Mouse (Mus musculus): ENCODE results near the gene Galt. TPM values are rescaled to one million over a fixed set of nuclear protein-coding genes. Genes with fewer than 3 reads are reported as not detected.

Gene Galt
- total and polyA plus RNA-seq, 2 experiments from 2014 or later: 69.8 to 95.0 TPM

Other genes starting within 250 kb of the Galt start
- gene 1110017D15Rik, start 237.9 kb upstream of the Galt start, total RNA-seq (2014; rRNA removed; ENCODE audit: low replicate concordance): not detected in 2 replicates
- gene 1110017D15Rik, start 237.9 kb upstream of the Galt start, polyA plus RNA-seq (2015; fragmentation: Nextera tagmentation; extraction: Ambion mirVana): 0.18 and 1.0 TPM in 2 replicates
- gene Fam219a, start 185.7 kb upstream of the Galt start, total RNA-seq (2014; rRNA removed; ENCODE audit: low replicate concordance): 4.0 and 10.7 TPM in 2 replicates
- 2.3 and 3.1 TPM in 2 replicates for gene Fam219a, start 185.7 kb upstream of the Galt start, polyA plus RNA-seq (2015; fragmentation: Nextera tagmentation; extraction: Ambion mirVana)
- gene Dnaic1, start 185.5 kb upstream of the Galt start, total RNA-seq (2014; rRNA removed; ENCODE audit: low replicate concordance): 2.2 and 12.9 TPM in 2 replicates
- 1.8 and 2.1 TPM in 2 replicates for gene Dnaic1, start 185.5 kb upstream of the Galt start, polyA plus RNA-seq (2015; fragmentation: Nextera tagmentation; extraction: Ambion mirVana)
- gene Enho, start 114.9 kb upstream of the Galt start, total RNA-seq (2014; rRNA removed; ENCODE audit: low replicate concordance): 5.8 and 12.7 TPM in 2 replicates
- gene Enho, start 114.9 kb upstream of the Galt start, polyA plus RNA-seq (2015; fragmentation: Nextera tagmentation; extraction: Ambion mirVana): 4.0 and 4.3 TPM in 2 replicates
- 0.31 TPM in 1 of 2 replicates, not detected in the other for gene Cntfr, start 58.1 kb upstream of the Galt start, total RNA-seq (2014; rRNA removed; ENCODE audit: low replicate concordance)
- 0.38 and 0.41 TPM in 2 replicates for gene Cntfr, start 58.1 kb upstream of the Galt start, polyA plus RNA-seq (2015; fragmentation: Nextera tagmentation; extraction: Ambion mirVana)
- 77.1 and 110 TPM in 2 replicates for gene Il11ra1, start 55.2 kb upstream of the Galt start, total RNA-seq (2014; rRNA removed; ENCODE audit: low replicate concordance)
- gene Il11ra1, start 55.2 kb upstream of the Galt start, polyA plus RNA-seq (2015; fragmentation: Nextera tagmentation; extraction: Ambion mirVana): 104 and 116 TPM in 2 replicates
- 49.6 and 49.8 TPM in 2 replicates for gene Rpp25l, start 41.7 kb upstream of the Galt start, total RNA-seq (2014; rRNA removed; ENCODE audit: low replicate concordance)
- 38.9 and 40.2 TPM in 2 replicates for gene Rpp25l, start 41.7 kb upstream of the Galt start, polyA plus RNA-seq (2015; fragmentation: Nextera tagmentation; extraction: Ambion mirVana)
- gene Dctn3, start 32.1 kb upstream of the Galt start, total RNA-seq (2014; rRNA removed; ENCODE audit: low replicate concordance): 81.6 and 121 TPM in 2 replicates
- 161 and 165 TPM in 2 replicates for gene Dctn3, start 32.1 kb upstream of the Galt start, polyA plus RNA-seq (2015; fragmentation: Nextera tagmentation; extraction: Ambion mirVana)
- gene Arid3c, start 24.1 kb upstream of the Galt start, total RNA-seq (2014; rRNA removed; ENCODE audit: low replicate concordance): not detected in 2 replicates
- gene Arid3c, start 24.1 kb upstream of the Galt start, polyA plus RNA-seq (2015; fragmentation: Nextera tagmentation; extraction: Ambion mirVana): not detected in 2 replicates
- 40.9 and 57.4 TPM in 2 replicates for gene Sigmar1, start 929 bp downstream of the Galt start, total RNA-seq (2014; rRNA removed; ENCODE audit: low replicate concordance)
- 33.4 and 37.1 TPM in 2 replicates for gene Sigmar1, start 929 bp downstream of the Galt start, polyA plus RNA-seq (2015; fragmentation: Nextera tagmentation; extraction: Ambion mirVana)
- 48.5 and 73.7 TPM in 2 replicates for gene Ccl27a, start 19.0 kb downstream of the Galt start, total RNA-seq (2014; rRNA removed; ENCODE audit: low replicate concordance)
- gene Ccl27a, start 19.0 kb downstream of the Galt start, polyA plus RNA-seq (2015; fragmentation: Nextera tagmentation; extraction: Ambion mirVana): 49.4 and 49.6 TPM in 2 replicates
- gene Gm21541, start 148.4 kb downstream of the Galt start, total RNA-seq (2014; rRNA removed; ENCODE audit: low replicate concordance): not detected in 2 replicates
- not detected in 2 replicates for gene Gm21541, start 148.4 kb downstream of the Galt start, polyA plus RNA-seq (2015; fragmentation: Nextera tagmentation; extraction: Ambion mirVana)
- 0.89 TPM in 1 of 2 replicates, not detected in the other for gene Gm20878, start 186.3 kb downstream of the Galt start, total RNA-seq (2014; rRNA removed; ENCODE audit: low replicate concordance)
- gene Gm20878, start 186.3 kb downstream of the Galt start, polyA plus RNA-seq (2015; fragmentation: Nextera tagmentation; extraction: Ambion mirVana): 0.92 and 1.1 TPM in 2 replicates
- gene Fam205a4, start 210.8 kb downstream of the Galt start, total RNA-seq (2014; rRNA removed; ENCODE audit: low replicate concordance): not detected in 2 replicates
- 0.03 TPM in 1 of 2 replicates, not detected in the other for gene Fam205a4, start 210.8 kb downstream of the Galt start, polyA plus RNA-seq (2015; fragmentation: Nextera tagmentation; extraction: Ambion mirVana)